Mouse (Mus musculus) testis, adult 2 months (tissue): ENCODE results near the gene Egr4.

Source experiments
- CTCF ChIP-seq: fragments of 200-500 bp; IDR thresholded peaks from 2 replicates; pipeline ENCODE4 v1.5.1; 2012; ENCODE audit warnings: low read depth, mild to moderate bottlenecking, inconsistent platforms, low read length, moderate library complexity; ENCODE audit not compliant: control insufficient read depth, insufficient read depth, insufficient replicate concordance
- POLR2A ChIP-seq: fragments of 200-500 bp; IDR thresholded peaks from 2 replicates; pipeline ENCODE4 v1.6.1; 2012; ENCODE audit warnings: low read depth, mild to moderate bottlenecking, inconsistent platforms, low read length, moderate library complexity; ENCODE audit not compliant: control insufficient read depth

DNA sequence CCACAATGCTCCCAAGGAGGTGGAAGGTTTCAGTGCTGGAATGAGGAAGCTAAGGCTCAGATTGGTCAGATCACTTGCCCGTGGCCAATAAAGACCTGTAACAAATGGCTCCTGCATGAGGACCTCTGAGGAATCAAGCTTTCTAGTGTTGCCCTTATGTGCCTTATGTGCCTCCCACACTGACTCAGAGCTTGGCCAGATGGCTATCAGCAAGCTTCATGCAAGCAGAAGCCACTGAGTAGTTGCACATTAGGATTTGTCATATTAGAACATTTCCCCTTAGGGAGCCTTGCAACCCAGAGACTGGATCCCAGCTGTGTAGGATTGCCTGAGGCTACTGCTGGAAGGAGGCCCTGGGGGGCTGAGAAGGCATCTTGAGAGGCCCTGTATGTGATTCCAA, 13.0 kb downstream of the Egr4 start:
- TF ChIP-seq CTCF, result no peak
- TF ChIP-seq POLR2A, result no peak
